Mouse (Mus musculus): ENCODE measurements around the gene Gp1ba. TPM values are rescaled to one million over a fixed set of nuclear protein-coding genes. Genes with fewer than 3 reads are reported as not detected.

The Gp1ba gene
- polyA plus RNA-seq, 1 experiment from 2014 or later: 0.38 TPM

GRCm38 (mm10) chr11:70610752-70611151 is 28.2 kb upstream of the Gp1ba start:
- H3K36me3 ChIP-seq: peaks cover 66% of the 10 kb centered on the region
- no peak for ATAC-seq (ENCODE audit: low FRiP score, low read depth)

DNA sequence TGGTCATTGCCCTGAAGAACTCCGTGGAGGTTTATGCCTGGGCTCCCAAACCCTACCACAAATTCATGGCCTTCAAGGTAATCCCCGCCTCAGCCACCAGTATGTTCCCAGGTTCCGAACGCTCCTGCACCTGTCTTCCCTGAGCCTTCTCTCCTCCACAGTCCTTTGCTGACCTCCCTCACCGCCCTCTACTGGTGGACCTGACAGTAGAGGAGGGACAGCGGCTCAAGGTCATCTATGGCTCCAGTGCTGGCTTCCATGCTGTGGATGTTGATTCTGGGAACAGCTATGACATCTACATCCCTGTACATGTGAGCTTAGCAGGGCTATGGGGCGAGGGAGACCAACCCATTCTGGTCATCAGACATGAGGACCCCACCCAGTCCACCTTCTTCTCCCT is 26.4 kb upstream of the Gp1ba start:
- WGBS: 78% methylated on average over 7 of the region's 7 CpGs
- no peak overlapping the region for H3K9ac ChIP-seq
- no peaks in the 10 kb centered on the region for H3K9me3 ChIP-seq
- peaks cover 11% of the 10 kb centered on the region; the same call in 1 of the 2 replicates for H3K4me1 ChIP-seq (replicated peaks)
- no peak overlapping the region for H3K4me2 ChIP-seq
- no peak overlapping the region for H3K4me3 ChIP-seq
- H3K36me3 ChIP-seq: peaks cover 51% of the 10 kb centered on the region
- no peak overlapping the region for H3K27ac ChIP-seq (replicated peaks)
- H3K27me3 ChIP-seq: no peaks in the 10 kb centered on the region
- ATAC-seq (ENCODE audit: low FRiP score, low read depth): no peak

More at GRCm38 (mm10) chr11:70610752-70611151, 28.2 kb upstream of the Gp1ba start:
- no peak overlapping the region for H3K4me2 ChIP-seq
- H3K9me3 ChIP-seq: no peaks in the 10 kb centered on the region
- H3K4me1 ChIP-seq (replicated peaks): peaks cover 11% of the 10 kb centered on the region; the same call in 1 of the 2 replicates
- no peaks in the 10 kb centered on the region for H3K27me3 ChIP-seq
- WGBS: 87% methylated on average over 4 of the region's 4 CpGs
- H3K9ac ChIP-seq: no peak overlapping the region
- no peak overlapping the region for H3K4me3 ChIP-seq
- no peak overlapping the region for H3K27ac ChIP-seq (replicated peaks)

DNA sequence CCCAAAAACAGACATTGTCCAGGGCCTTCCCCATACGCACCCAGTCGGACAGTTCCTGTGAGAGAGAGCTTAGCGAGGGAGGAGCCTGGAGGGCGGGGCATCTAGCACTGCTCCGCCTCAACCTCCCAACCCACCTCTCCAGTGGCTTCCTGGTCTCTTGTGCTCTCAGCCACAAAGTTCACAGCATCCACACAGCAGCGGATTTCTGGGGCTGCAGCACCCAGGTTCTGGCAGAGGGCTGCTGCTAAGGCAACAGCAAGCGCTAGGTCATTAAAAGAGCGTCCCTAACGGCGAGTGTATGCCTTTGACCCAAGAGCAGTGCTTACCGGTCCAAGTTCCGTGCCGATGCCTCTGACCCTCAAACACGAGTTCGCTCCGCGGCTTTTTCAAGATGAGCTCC is 23.8 kb upstream of the Gp1ba start:
- Histone ChIP-seq H3K4me2 (peak overlapping the region; percentile 52), H3K27ac (replicated peaks) (no peak overlapping the region), H3K4me3 (peak overlapping the region; percentile 21), H3K4me1 (replicated peaks) (peaks cover 11% of the 10 kb centered on the region; the same call in 1 of the 2 replicates), H3K36me3 (peaks cover 28% of the 10 kb centered on the region), H3K9me3 (no peaks in the 10 kb centered on the region), H3K27me3 (no peaks in the 10 kb centered on the region), H3K9ac (peak overlapping the region; percentile 7; the same call in 1 of the 2 replicates)
- WGBS: 3% methylated on average over 17 of the region's 17 CpGs
- no peak for ATAC-seq (ENCODE audit: low FRiP score, low read depth)

DNA sequence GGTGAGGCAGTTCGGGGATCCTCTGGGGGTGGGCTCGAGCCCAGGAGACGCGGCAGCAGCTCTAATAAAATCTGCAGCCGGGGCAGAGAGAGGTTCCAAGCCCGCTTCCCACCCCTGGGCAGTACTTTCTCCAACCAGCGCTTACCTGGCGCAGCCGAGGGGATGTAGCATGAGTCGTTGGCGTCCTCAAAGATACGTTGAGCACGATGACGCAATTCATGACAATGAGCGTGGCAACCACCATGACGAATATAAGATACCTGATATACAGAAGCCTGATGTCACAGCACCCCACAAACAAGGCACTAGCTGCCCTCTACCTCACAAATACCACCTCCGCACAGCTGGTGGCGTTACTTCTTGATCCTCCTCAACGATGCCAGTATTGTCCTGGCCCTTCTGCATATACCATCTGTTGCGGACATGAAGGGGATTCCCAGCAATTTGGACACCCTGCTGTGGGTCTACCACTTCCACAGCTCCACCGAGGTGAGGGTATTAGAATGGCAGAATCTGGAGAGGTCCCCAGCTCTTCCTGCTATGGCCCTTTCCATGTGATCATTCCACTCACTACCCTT is 23.3 kb upstream of the Gp1ba start, which contains the start of gene 4930544D05Rik:
Gene 4930544D05Rik (plus strand): TSS at position 333 of the 578 bp plus-strand sequence.
- H3K9ac ChIP-seq: peak within 1 kb of the TSS; percentile 7; the same call in 1 of the 2 replicates
- ATAC-seq (ENCODE audit: low FRiP score, low read depth): no peak
- H3K27ac ChIP-seq (replicated peaks): no peak within 1 kb of the TSS
- peak within 1 kb of the TSS; percentile 21 for H3K4me3 ChIP-seq
- 18% methylated on average over 21 of the region's 21 CpGs for WGBS
- no peaks in the 10 kb centered on the region for H3K9me3 ChIP-seq
- no peaks in the 10 kb centered on the region for H3K27me3 ChIP-seq
- H3K4me1 ChIP-seq (replicated peaks): peaks cover 11% of the 10 kb centered on the region; the same call in 1 of the 2 replicates
- peak within 1 kb of the TSS; percentile 52 for H3K4me2 ChIP-seq
- H3K36me3 ChIP-seq: peaks cover 24% of the 10 kb centered on the region

DNA sequence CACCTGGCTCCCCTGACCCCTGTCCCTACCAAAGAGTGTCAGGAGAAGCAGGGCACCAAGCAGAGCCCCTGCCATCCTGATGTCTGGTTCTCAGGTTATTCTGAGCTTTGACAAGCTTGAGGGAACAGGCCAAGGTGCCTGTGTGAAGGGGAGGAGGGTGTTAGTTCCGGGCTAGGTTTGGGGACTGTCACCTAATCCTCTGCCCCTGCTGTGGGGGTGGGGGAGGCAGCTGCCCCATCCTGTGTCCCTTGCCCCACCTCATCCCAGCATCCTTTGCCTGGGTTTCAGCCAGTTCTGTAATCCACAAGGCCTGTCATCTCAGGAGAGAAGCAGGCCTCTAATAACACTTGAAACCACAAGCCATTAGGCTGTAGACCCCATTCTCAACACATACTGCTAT is 19.8 kb upstream of the Gp1ba start, which contains the start of gene Chrne:
Gene Chrne (minus strand): TSS at position 116 of the 400 bp plus-strand sequence.
- H3K27me3 ChIP-seq: no peaks in the 10 kb centered on the region
- H3K27ac ChIP-seq (replicated peaks): no peak within 1 kb of the TSS
- no peak within 1 kb of the TSS for H3K9ac ChIP-seq
- peaks cover 11% of the 10 kb centered on the region; the same call in 1 of the 2 replicates for H3K4me1 ChIP-seq (replicated peaks)
- H3K4me2 ChIP-seq: no peak within 1 kb of the TSS
- no peaks in the 10 kb centered on the region for H3K36me3 ChIP-seq
- WGBS: 68% methylated on average over 1 of the region's 1 CpGs
- no peak within 1 kb of the TSS for H3K4me3 ChIP-seq
- no peak for ATAC-seq (ENCODE audit: low FRiP score, low read depth)
- no peaks in the 10 kb centered on the region for H3K9me3 ChIP-seq

GRCm38 (mm10) chr11:70621972-70622814 is 16.7 kb upstream of the Gp1ba start:
- Histone ChIP-seq H3K9ac (no peak overlapping the region), H3K4me3 (no peak overlapping the region), H3K27me3 (no peaks in the 10 kb centered on the region), H3K4me2 (no peak overlapping the region), H3K9me3 (no peaks in the 10 kb centered on the region), H3K4me1 (replicated peaks) (no peaks in the 10 kb centered on the region), H3K27ac (replicated peaks) (no peak overlapping the region), H3K36me3 (no peaks in the 10 kb centered on the region)
- WGBS: 44% methylated on average over 7 of the region's 7 CpGs
- ATAC-seq (ENCODE audit: low FRiP score, low read depth): no peak

GRCm38 (mm10) chr11:70623053-70623742 is 15.7 kb upstream of the Gp1ba start:
- 85% methylated on average over 10 of the region's 10 CpGs for WGBS
- no peak overlapping the region for H3K9ac ChIP-seq
- no peak overlapping the region for H3K4me2 ChIP-seq
- no peaks in the 10 kb centered on the region for H3K4me1 ChIP-seq (replicated peaks)
- H3K27ac ChIP-seq (replicated peaks): no peak overlapping the region
- H3K27me3 ChIP-seq: no peaks in the 10 kb centered on the region
- no peak overlapping the region for H3K4me3 ChIP-seq
- H3K9me3 ChIP-seq: no peaks in the 10 kb centered on the region
- no peak for ATAC-seq (ENCODE audit: low FRiP score, low read depth)
- H3K36me3 ChIP-seq: no peaks in the 10 kb centered on the region

GRCm38 (mm10) chr11:70625473-70625872 is 13.4 kb upstream of the Gp1ba start:
- H3K4me2 ChIP-seq: no peak overlapping the region
- WGBS: 48% methylated on average over 4 of the region's 4 CpGs
- no peak overlapping the region for H3K4me3 ChIP-seq
- H3K27ac ChIP-seq (replicated peaks): no peak overlapping the region
- no peaks in the 10 kb centered on the region for H3K36me3 ChIP-seq
- H3K4me1 ChIP-seq (replicated peaks): no peaks in the 10 kb centered on the region
- H3K9me3 ChIP-seq: no peaks in the 10 kb centered on the region
- ATAC-seq (ENCODE audit: low FRiP score, low read depth): no peak
- no peak overlapping the region for H3K9ac ChIP-seq
- no peaks in the 10 kb centered on the region for H3K27me3 ChIP-seq

DNA sequence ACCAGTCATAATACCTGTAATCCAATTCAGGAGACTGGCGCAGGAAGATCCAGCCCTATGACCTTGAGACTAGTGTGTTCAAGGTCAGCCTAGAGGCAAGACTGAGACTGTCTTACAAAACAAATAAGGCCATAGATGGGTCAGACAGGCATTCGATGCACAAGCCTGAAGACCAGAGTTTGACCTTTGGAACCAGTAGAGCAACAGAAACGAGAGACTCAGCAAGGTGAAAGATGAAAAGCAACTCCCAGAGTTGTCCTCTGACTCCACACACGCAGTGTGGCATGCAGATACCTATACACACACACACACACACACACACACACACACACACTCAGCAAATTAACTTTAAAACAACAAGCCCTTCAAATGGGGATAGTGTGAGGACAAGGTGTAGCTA is 12.0 kb upstream of the Gp1ba start:
- Histone ChIP-seq H3K9me3 (no peaks in the 10 kb centered on the region), H3K27me3 (no peaks in the 10 kb centered on the region), H3K4me1 (replicated peaks) (no peaks in the 10 kb centered on the region), H3K9ac (no peak overlapping the region), H3K36me3 (no peaks in the 10 kb centered on the region), H3K4me2 (no peak overlapping the region), H3K27ac (replicated peaks) (no peak overlapping the region), H3K4me3 (no peak overlapping the region)
- ATAC-seq (ENCODE audit: low FRiP score, low read depth): no peak
- 87% methylated on average over 4 of the region's 4 CpGs for WGBS

- Histone ChIP-seq H3K9ac (no peak overlapping the region), H3K27ac (replicated peaks) (no peak overlapping the region), H3K4me2 (no peak overlapping the region), H3K36me3 (no peaks in the 10 kb centered on the region), H3K4me3 (no peak overlapping the region), H3K27me3 (no peaks in the 10 kb centered on the region), H3K9me3 (no peaks in the 10 kb centered on the region), H3K4me1 (replicated peaks) (no peaks in the 10 kb centered on the region)
- ATAC-seq (ENCODE audit: low FRiP score, low read depth): no peak
- WGBS: 82% methylated on average over 2 of the region's 2 CpGs
Measured at GRCm38 (mm10) chr11:70628431-70628830, 10.5 kb upstream of the Gp1ba start.

DNA sequence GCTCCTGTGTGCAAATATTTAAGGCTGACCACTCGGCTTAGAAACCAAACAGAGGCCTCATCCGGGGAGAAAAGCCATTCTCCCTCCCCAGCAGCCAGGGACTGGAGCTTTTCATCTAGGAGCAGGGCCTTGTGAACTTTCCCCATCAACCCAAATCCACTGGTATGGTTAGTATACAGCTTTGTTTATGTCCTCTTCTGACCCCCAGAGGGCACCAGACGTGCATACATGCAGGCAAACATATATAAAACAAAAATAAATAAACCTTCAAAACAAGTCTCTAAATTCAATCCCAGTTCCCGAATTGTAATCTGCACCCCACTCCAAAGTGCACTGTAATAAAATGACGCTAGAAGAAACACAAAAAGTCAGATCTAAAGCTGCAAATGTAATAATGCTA is 9.4 kb upstream of the Gp1ba start:
- H3K4me2 ChIP-seq: no peak overlapping the region
- no peak overlapping the region for H3K9ac ChIP-seq
- ATAC-seq (ENCODE audit: low FRiP score, low read depth): no peak
- H3K36me3 ChIP-seq: no peaks in the 10 kb centered on the region
- 58% methylated on average over 5 of the region's 5 CpGs for WGBS
- H3K4me1 ChIP-seq (replicated peaks): no peaks in the 10 kb centered on the region
- H3K9me3 ChIP-seq: no peaks in the 10 kb centered on the region
- no peak overlapping the region for H3K27ac ChIP-seq (replicated peaks)
- no peak overlapping the region for H3K4me3 ChIP-seq
- no peaks in the 10 kb centered on the region for H3K27me3 ChIP-seq

DNA sequence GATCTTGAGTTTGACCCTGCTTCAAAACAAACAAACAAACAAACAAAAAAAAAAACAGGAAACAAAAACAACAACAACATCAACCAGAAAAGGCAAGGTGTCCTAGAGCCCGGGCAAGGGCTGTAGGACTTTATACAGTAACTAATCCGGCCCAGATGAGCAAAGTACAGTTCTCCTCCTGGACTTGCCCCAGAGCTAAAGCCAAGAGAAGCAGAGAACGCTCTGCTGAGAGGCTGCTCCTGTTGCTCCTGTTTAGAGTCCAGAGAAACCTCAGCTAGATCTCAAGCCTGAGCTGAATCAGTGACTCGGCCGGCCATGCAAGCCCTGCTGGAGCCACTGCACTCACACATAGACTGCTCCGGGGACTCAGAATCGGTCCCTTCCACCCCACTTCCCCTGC is 8.8 kb upstream of the Gp1ba start:
- H3K36me3 ChIP-seq: no peaks in the 10 kb centered on the region
- ATAC-seq (ENCODE audit: low FRiP score, low read depth): no peak
- no peak overlapping the region for H3K4me3 ChIP-seq
- H3K9me3 ChIP-seq: no peaks in the 10 kb centered on the region
- H3K27ac ChIP-seq (replicated peaks): no peak overlapping the region
- no peaks in the 10 kb centered on the region for H3K4me1 ChIP-seq (replicated peaks)
- no peaks in the 10 kb centered on the region for H3K27me3 ChIP-seq
- H3K4me2 ChIP-seq: no peak overlapping the region
- WGBS: 70% methylated on average over 7 of the region's 7 CpGs
- H3K9ac ChIP-seq: no peak overlapping the region
